Mouse (Mus musculus): ENCODE results near the gene Spata7. TPM values are rescaled to one million over a fixed set of nuclear protein-coding genes. Genes with fewer than 3 reads are reported as not detected.
"Not testable (repeated sequence)": the region's sequence is repeated elsewhere in the genome, so short reads cannot be mapped to it uniquely, and the experiment has no call there.

Spata7 gene
- polyA plus RNA-seq, 1 experiment from 2014 or later: 10.9 TPM

DNA sequence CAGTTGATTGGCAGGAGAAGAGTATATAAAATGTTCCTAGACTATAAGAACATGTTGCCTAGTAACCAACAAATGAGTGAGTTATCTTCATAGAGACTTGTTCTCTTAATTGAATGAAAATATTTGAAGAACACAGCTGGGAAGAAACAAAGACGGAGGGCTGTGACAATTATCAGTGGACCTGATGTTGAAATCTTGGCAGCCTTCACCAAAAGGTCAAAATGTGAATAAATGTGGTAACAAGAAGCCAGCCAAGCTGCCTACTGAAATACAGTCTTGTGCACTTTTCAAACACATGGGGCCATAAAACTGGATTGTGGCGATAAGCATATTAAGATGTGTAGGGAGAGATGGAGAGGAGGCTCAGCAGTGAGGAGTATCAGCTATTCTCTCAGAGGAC lies 8.5 kb upstream of the Spata7 start:
- Histone ChIP-seq H3K36me3 (no peaks in the 10 kb centered on the region), H3K9me3 (no peaks in the 10 kb centered on the region), H3K27ac (replicated peaks) (no peak overlapping the region), H3K9ac (no peak overlapping the region), H3K4me1 (no peaks in the 10 kb centered on the region), H3K27me3 (replicated peaks) (no peaks in the 10 kb centered on the region), H3K4me3 (no peak overlapping the region), H3K4me2 (no peak overlapping the region)
- ATAC-seq (ENCODE audit: extremely low read depth, insufficient number of reproducible peaks, low FRiP score, low TSS enrichment): no peak
- WGBS: 62% methylated on average over 2 of the region's 2 CpGs

DNA sequence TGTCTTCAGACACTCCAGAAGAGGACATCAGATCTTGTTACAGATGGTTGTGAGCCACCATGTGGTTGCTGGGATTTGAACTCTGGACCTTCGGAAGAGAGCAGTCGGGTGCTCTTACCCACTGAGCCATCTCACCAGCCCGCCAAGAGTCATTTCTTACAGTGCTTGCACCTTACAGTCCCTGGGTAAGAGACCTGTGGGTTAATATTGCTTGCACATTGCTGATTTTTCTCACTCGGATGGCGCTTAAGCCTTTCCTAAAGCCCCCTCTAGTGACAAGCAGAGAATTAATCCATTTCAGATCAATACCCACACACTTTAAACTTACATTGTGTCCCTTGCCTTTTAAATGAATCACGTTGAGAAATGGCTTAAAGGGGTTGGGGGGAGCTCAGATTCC lies 7.0 kb upstream of the Spata7 start:
- H3K4me3 ChIP-seq: not testable (repeated sequence)
- 40% methylated on average over 6 of the region's 6 CpGs for WGBS

DNA sequence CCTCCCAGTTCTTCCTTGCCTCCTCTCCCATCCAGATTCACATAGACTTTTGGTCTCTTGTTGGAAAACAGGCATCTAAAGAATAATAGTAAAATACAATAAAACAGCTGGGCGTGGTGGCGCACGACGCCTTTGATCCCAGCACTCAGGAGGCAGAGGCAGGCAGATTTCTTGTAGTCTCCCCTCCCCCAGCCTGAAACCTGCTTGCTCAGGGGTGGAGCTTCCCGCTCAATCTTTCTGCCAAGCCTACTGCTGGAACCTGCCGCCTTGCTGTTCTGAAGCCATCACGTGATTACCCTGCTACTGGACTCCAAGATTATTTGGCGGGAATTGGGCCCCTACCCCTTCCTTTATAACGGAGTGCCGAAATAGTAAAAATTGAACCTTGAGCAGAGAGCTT lies 4.7 kb upstream of the Spata7 start:
- H3K9me3 ChIP-seq: not testable (repeated sequence)

More for the DNA sequence above, 7.0 kb upstream of the Spata7 start:
- H3K27me3 ChIP-seq (replicated peaks); H3K9me3 ChIP-seq; H3K36me3 ChIP-seq; H3K4me1 ChIP-seq; ATAC-seq (ENCODE audit: extremely low read depth, insufficient number of reproducible peaks, low FRiP score, low TSS enrichment); H3K9ac ChIP-seq; H3K4me2 ChIP-seq; H3K27ac ChIP-seq (replicated peaks): not testable (repeated sequence)

DNA sequence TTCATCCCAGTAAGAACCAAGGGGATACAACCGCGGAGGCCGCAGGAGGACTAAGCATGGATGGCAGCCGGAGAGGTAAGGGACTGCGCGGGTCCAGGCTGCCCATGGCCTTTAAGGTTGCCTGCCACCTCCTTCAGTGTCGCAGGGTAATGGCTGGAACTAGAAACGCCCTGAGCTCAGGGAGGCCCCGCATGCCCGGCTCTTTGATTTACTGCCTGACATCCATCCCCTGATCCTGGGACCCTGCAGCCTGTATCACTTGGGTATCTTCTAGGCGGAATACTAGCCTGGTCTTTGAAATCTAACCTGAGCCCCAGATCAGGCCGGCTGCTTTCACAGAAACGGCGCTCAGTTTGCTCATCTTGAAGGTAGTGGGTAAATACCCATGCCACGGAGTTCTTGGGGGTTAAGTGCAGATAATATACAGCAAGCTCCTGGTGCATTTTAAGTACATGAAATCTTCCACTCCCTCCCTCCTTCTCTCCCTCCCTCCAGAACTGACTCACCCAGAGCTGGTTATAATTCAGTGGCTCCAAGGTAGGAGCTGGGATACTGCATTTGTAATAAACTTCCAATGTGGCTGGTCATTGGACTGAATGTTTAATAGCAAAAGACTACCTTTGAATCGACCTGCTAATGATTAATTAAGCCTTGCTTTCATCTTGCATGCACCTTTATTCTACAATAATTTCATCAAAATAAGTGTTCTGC lies 458 bp downstream of the Spata7 start:
- peak; percentile 58; the same call in 1 of the 2 replicates for ATAC-seq (ENCODE audit: extremely low read depth, insufficient number of reproducible peaks, low FRiP score, low TSS enrichment)
- Histone ChIP-seq H3K27ac (replicated peaks) (peak overlapping the region; percentile 49; the same call in 1 of the 2 replicates), H3K9ac (peak overlapping the region; percentile 86), H3K9me3 (peaks cover 7% of the 10 kb centered on the region; the same call in 1 of the 2 replicates), H3K36me3 (peaks cover 12% of the 10 kb centered on the region), H3K4me3 (peak overlapping the region; percentile 81), H3K4me1 (peaks cover 11% of the 10 kb centered on the region), H3K4me2 (peak overlapping the region; percentile 84), H3K27me3 (replicated peaks) (no peaks in the 10 kb centered on the region)
- WGBS: 2% methylated on average over 16 of the region's 16 CpGs

More for the DNA sequence above, 4.7 kb upstream of the Spata7 start:
- H3K27ac ChIP-seq (replicated peaks); H3K4me2 ChIP-seq; H3K9ac ChIP-seq; H3K4me3 ChIP-seq; H3K27me3 ChIP-seq (replicated peaks); H3K4me1 ChIP-seq; H3K36me3 ChIP-seq; ATAC-seq (ENCODE audit: extremely low read depth, insufficient number of reproducible peaks, low FRiP score, low TSS enrichment): not testable (repeated sequence)
- WGBS: 81% methylated on average over 10 of the region's 10 CpGs

DNA sequence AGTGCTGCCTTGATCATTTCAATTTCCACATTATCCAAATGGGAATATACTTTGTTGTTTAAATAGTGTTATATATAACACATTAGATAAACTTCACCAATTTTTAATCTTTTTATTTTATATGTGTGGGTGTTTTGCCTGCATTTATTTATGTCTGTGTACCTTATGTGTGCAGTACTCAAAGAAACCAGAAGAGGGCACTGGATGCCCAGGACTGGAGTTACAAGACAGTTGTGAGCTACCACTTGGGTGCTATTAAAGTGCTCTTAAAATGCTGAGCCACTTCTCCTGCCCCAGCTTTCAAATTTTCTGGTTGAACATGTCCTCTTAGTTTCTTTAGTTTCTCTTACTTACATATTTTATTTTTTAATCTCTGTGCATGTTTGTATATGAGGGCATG lies 16.9 kb downstream of the Spata7 start:
- no peak for ATAC-seq (ENCODE audit: extremely low read depth, insufficient number of reproducible peaks, low FRiP score, low TSS enrichment)
- H3K4me1 ChIP-seq: no peaks in the 10 kb centered on the region

DNA sequence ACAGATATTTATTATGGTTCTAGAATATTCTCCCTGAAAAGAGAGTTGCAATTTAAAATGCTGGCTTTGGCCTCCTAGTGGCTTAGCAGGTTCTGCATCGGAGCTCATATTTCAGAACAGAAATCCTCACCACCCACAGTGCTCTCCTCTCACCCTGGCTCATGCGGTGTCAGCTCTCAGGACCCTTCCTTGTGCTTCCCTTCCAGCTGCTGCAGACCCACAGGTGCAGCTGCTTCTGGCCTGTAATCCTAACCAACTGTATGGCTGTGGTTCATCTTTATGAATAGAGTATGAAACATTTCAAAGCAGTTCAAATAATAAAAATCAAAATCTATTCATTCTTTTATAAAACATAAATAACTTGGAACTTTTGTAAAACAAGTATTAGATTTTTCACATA lies 28.9 kb downstream of the Spata7 start:
- 61% methylated on average over 2 of the region's 2 CpGs for WGBS
- no peak for ATAC-seq (ENCODE audit: extremely low read depth, insufficient number of reproducible peaks, low FRiP score, low TSS enrichment)

More for the DNA sequence above, 16.9 kb downstream of the Spata7 start:
- no peak overlapping the region for H3K9ac ChIP-seq
- H3K4me2 ChIP-seq: no peak overlapping the region
- H3K27me3 ChIP-seq (replicated peaks): no peaks in the 10 kb centered on the region
- peaks cover 24% of the 10 kb centered on the region for H3K36me3 ChIP-seq
- no peak overlapping the region for H3K4me3 ChIP-seq
- no peaks in the 10 kb centered on the region for H3K9me3 ChIP-seq
- no peak overlapping the region for H3K27ac ChIP-seq (replicated peaks)

DNA sequence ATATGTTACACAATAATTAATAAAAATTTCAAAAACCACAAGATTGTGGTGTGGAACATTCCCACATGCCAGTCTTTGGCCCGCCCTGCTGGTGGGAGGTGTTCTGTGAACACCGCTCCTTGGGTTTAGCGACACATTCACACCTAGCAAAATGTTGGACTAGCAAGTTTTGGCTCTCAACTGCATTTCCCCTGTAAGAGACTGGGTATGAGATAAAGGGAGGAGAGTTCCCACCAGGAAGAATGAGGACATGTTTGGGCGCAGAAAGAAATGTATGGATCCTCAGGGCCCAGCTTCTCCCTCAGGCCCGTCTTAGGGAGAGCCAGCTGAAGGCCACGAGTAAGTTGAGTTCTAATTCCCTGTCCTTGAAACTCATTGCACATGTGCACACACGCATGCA lies 34.7 kb downstream of the Spata7 start:
- Histone ChIP-seq H3K27ac (replicated peaks) (no peak overlapping the region), H3K36me3 (peaks cover 36% of the 10 kb centered on the region), H3K9ac (no peak overlapping the region), H3K9me3 (no peaks in the 10 kb centered on the region), H3K4me2 (no peak overlapping the region), H3K4me3 (no peak overlapping the region), H3K4me1 (no peaks in the 10 kb centered on the region; the same call in 1 of the 2 replicates), H3K27me3 (replicated peaks) (no peaks in the 10 kb centered on the region)
- no peak for ATAC-seq (ENCODE audit: extremely low read depth, insufficient number of reproducible peaks, low FRiP score, low TSS enrichment)
- WGBS: 86% methylated on average over 7 of the region's 7 CpGs

More for the DNA sequence above, 28.9 kb downstream of the Spata7 start:
- Histone ChIP-seq H3K36me3 (peaks cover 28% of the 10 kb centered on the region), H3K9ac (no peak overlapping the region), H3K27ac (replicated peaks) (no peak overlapping the region), H3K9me3 (no peaks in the 10 kb centered on the region), H3K27me3 (replicated peaks) (no peaks in the 10 kb centered on the region), H3K4me2 (no peak overlapping the region), H3K4me1 (no peaks in the 10 kb centered on the region), H3K4me3 (no peak overlapping the region)

DNA sequence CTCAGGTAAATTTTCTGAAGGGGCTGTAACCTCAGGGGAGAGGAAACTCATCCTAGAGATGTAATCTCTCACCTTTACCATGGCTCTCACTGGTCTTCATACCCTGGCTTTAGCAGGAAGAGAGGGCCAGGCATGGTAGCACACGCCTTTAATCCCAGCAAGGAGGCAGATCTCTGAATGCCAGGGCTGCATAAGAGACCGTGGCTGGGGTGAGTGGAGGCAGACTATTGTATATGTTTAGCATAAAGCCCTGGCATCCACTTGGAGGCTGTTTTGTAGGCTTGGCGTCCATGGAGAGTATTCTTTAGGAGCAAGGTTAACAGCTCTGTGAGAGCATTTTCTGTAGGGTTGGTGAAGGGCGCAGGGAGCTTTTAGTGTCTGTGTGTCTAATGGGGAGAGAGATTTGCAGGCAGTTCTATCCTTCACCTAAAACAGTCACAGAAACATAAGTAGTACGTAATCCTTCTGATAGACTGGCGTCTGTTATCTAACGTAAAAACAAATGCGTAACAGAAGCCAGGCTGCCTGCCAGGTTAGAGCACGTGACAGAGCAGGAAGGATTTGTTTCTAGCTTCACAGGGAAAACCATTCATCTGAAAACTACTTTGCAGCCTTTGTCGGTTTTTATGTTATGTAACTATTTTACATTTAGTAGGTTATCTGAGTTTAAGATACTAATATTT lies 40.3 kb downstream of the Spata7 start:
- Histone ChIP-seq H3K4me2 (peak overlapping the region; percentile 50), H3K9me3 (no peaks in the 10 kb centered on the region), H3K4me3 (0 out of 2 replicates have a peak overlapping the region, but pooled peaks have one; percentile 13), H3K27me3 (replicated peaks) (no peaks in the 10 kb centered on the region), H3K9ac (peak overlapping the region; percentile 63; the same call in 1 of the 2 replicates), H3K4me1 (peaks cover 24% of the 10 kb centered on the region), H3K27ac (replicated peaks) (peak overlapping the region; percentile 80), H3K36me3 (peaks cover 14% of the 10 kb centered on the region)
- WGBS: 22% methylated on average over 10 of the region's 10 CpGs
- no peak for ATAC-seq (ENCODE audit: extremely low read depth, insufficient number of reproducible peaks, low FRiP score, low TSS enrichment)

DNA sequence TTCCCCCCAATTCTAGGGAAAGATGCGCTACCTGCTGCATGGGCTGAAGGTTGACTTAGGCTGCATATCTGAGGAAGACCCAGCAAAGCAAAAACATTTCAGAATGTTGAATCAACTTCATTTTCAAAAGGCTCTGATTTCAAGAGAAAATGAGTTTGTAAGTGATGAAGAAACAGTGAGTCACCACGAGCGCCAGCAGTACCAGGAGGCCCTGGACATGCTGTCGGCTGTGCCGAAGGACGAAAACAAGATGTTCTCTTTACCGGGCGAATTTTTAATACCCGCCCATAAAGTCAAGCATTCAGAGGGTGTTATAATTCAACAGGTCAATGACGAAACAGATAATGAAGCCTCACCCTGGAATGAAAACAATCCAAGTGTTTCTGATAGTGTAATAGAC lies 41.1 kb downstream of the Spata7 start:
- Histone ChIP-seq H3K9ac (no peak overlapping the region), H3K36me3 (peaks cover 13% of the 10 kb centered on the region; the same call in 1 of the 2 replicates), H3K4me1 (peaks cover 24% of the 10 kb centered on the region), H3K27me3 (replicated peaks) (no peaks in the 10 kb centered on the region), H3K4me3 (no peak overlapping the region), H3K27ac (replicated peaks) (peak overlapping the region; percentile 62), H3K4me2 (peak overlapping the region; percentile 28; the same call in 1 of the 2 replicates), H3K9me3 (no peaks in the 10 kb centered on the region)
- ATAC-seq (ENCODE audit: extremely low read depth, insufficient number of reproducible peaks, low FRiP score, low TSS enrichment): no peak
- 59% methylated on average over 10 of the region's 10 CpGs for WGBS

DNA sequence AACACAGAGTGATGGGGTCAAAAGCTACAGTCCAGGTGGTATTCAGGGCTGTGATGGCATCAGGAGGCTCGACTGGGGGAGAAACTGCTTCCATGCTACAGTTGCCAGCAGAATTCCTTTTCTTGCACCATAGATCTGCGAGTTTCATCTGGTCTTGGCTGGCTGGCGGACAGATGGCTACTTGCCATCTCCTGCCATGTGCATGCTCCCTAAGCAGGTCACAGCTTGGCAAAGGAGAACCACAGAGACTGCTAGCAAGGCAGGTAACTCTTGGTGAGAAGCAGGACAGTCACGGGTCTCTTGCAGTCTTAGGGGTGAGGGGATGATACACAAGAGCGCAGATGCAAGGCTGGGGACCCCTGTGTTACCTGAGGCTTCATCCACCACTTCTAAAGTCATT lies 41.9 kb downstream of the Spata7 start:
- Histone ChIP-seq H3K4me1 (peaks cover 24% of the 10 kb centered on the region), H3K4me3 (no peak overlapping the region), H3K36me3 (peaks cover 13% of the 10 kb centered on the region; the same call in 1 of the 2 replicates), H3K27ac (replicated peaks) (no peak overlapping the region), H3K27me3 (replicated peaks) (no peaks in the 10 kb centered on the region), H3K4me2 (no peak overlapping the region), H3K9ac (no peak overlapping the region), H3K9me3 (no peaks in the 10 kb centered on the region)
- WGBS: 79% methylated on average over 5 of the region's 5 CpGs
- ATAC-seq (ENCODE audit: extremely low read depth, insufficient number of reproducible peaks, low FRiP score, low TSS enrichment): no peak

DNA sequence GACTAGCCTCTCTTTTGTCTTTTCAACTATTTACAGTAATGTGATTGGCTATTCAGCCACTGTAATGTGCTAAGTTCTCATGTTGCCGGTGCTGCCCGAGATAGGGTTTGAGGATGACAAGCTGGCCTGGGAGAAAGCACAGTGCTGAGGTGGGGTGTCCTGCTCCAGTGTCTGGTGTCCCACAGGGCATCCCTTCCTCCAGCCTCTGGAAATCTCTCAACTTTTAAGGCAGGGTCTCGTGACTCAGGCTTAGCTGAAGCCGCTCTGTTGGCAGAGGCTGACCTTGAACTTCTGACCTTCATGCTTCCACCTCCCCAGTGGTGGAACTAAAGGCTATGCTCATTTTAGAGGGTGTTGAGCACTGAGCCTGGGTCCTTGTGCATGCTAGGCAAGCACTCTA lies 42.5 kb downstream of the Spata7 start:
- 65% methylated on average over 4 of the region's 4 CpGs for WGBS
- peaks cover 24% of the 10 kb centered on the region for H3K4me1 ChIP-seq
- H3K27me3 ChIP-seq (replicated peaks): no peaks in the 10 kb centered on the region
- ATAC-seq (ENCODE audit: extremely low read depth, insufficient number of reproducible peaks, low FRiP score, low TSS enrichment): no peak
- H3K4me3 ChIP-seq: no peak overlapping the region
- no peak overlapping the region for H3K9ac ChIP-seq
- H3K36me3 ChIP-seq: peaks cover 13% of the 10 kb centered on the region; the same call in 1 of the 2 replicates
- no peaks in the 10 kb centered on the region for H3K9me3 ChIP-seq
- H3K27ac ChIP-seq (replicated peaks): no peak overlapping the region
- no peak overlapping the region for H3K4me2 ChIP-seq
